Mouse (Mus musculus): ENCODE data around the gene Acot11. TPM values are rescaled to one million over a fixed set of nuclear protein-coding genes. Genes with fewer than 3 reads are reported as not detected.
"Not testable (repeated sequence)": the region's sequence is repeated elsewhere in the genome, so short reads cannot be mapped to it uniquely, and the experiment has no call there.

Gene Acot11
- polyA plus RNA-seq, 1 experiment from 2014 or later: 2.4 TPM

GRCm38 (mm10) chr4:106804201-106804909 lies 443 bp downstream of the Acot11 start:
- H3K4me1 ChIP-seq: peaks cover 14% of the 10 kb centered on the region
- H3K9me3 ChIP-seq (replicated peaks): no peaks in the 10 kb centered on the region
- peaks cover 28% of the 10 kb centered on the region for H3K27me3 ChIP-seq
- no peaks in the 10 kb centered on the region for H3K36me3 ChIP-seq
- no peak for ATAC-seq (ENCODE audit: low FRiP score)
- peak overlapping the region; percentile 42 for H3K4me2 ChIP-seq (replicated peaks)
- H3K9ac ChIP-seq: peak overlapping the region; percentile 32; the same call in 1 of the 2 replicates
- no peak overlapping the region for H3K4me3 ChIP-seq
- WGBS: 39% methylated on average over 16 of the region's 16 CpGs
- H3K27ac ChIP-seq: no peak overlapping the region

GRCm38 (mm10) chr4:106803781-106804180 lies 1.0 kb downstream of the Acot11 start:
- Histone ChIP-seq H3K9ac (no peak overlapping the region), H3K9me3 (replicated peaks) (no peaks in the 10 kb centered on the region), H3K4me1 (peaks cover 15% of the 10 kb centered on the region), H3K27me3 (peaks cover 28% of the 10 kb centered on the region), H3K4me3 (no peak overlapping the region), H3K27ac (no peak overlapping the region), H3K4me2 (replicated peaks) (no peak overlapping the region), H3K36me3 (no peaks in the 10 kb centered on the region)
- ATAC-seq (ENCODE audit: low FRiP score): no peak
- 84% methylated on average over 4 of the region's 4 CpGs for WGBS

- Histone ChIP-seq H3K4me2 (replicated peaks) (peak overlapping the region; percentile 38), H3K4me3 (no peak overlapping the region), H3K27me3 (peaks cover 19% of the 10 kb centered on the region), H3K9ac (0 out of 2 replicates have a peak overlapping the region, but pooled peaks have one; percentile 8), H3K27ac (no peak overlapping the region), H3K4me1 (peaks cover 12% of the 10 kb centered on the region), H3K36me3 (no peaks in the 10 kb centered on the region), H3K9me3 (replicated peaks) (no peaks in the 10 kb centered on the region)
- WGBS: 6% methylated on average over 15 of the region's 15 CpGs
- peak; percentile 46 for ATAC-seq (ENCODE audit: low FRiP score)
These were observed 4.9 kb downstream of the Acot11 start for GRCm38 (mm10) chr4:106799772-106800336.

- Histone ChIP-seq H3K4me2 (replicated peaks) (peak overlapping the region; percentile 38; the same call in 1 of the 2 replicates), H3K4me1 (peaks cover 7% of the 10 kb centered on the region), H3K27me3 (peaks cover 11% of the 10 kb centered on the region), H3K4me3 (no peak overlapping the region), H3K27ac (no peak overlapping the region), H3K9me3 (replicated peaks) (no peaks in the 10 kb centered on the region), H3K9ac (no peak overlapping the region), H3K36me3 (no peaks in the 10 kb centered on the region)
- WGBS: 68% methylated on average over 10 of the region's 10 CpGs
- ATAC-seq (ENCODE audit: low FRiP score): no peak
These were observed 5.8 kb downstream of the Acot11 start for GRCm38 (mm10) chr4:106798908-106799546.

GRCm38 (mm10) chr4:106795289-106795688 lies 9.5 kb downstream of the Acot11 start:
- Histone ChIP-seq H3K9ac (no peak overlapping the region), H3K9me3 (replicated peaks) (no peaks in the 10 kb centered on the region), H3K4me3 (no peak overlapping the region), H3K4me2 (replicated peaks) (no peak overlapping the region), H3K4me1 (peaks cover 7% of the 10 kb centered on the region), H3K36me3 (no peaks in the 10 kb centered on the region), H3K27me3 (no peaks in the 10 kb centered on the region), H3K27ac (no peak overlapping the region)
- no peak for ATAC-seq (ENCODE audit: low FRiP score)
- WGBS: 83% methylated on average over 2 of the region's 2 CpGs

GRCm38 (mm10) chr4:106794247-106794646 lies 10.6 kb downstream of the Acot11 start:
- 89% methylated on average over 7 of the region's 7 CpGs for WGBS
- no peak for ATAC-seq (ENCODE audit: low FRiP score)
- Histone ChIP-seq H3K4me3 (no peak overlapping the region), H3K36me3 (no peaks in the 10 kb centered on the region), H3K4me2 (replicated peaks) (no peak overlapping the region), H3K4me1 (peaks cover 5% of the 10 kb centered on the region; the same call in 1 of the 2 replicates), H3K27ac (no peak overlapping the region), H3K9me3 (replicated peaks) (no peaks in the 10 kb centered on the region), H3K9ac (no peak overlapping the region), H3K27me3 (no peaks in the 10 kb centered on the region)

GRCm38 (mm10) chr4:106793826-106794225 lies 11.0 kb downstream of the Acot11 start:
- not testable (repeated sequence) for ATAC-seq (ENCODE audit: low FRiP score); H3K9me3 ChIP-seq (replicated peaks); H3K9ac ChIP-seq; H3K27ac ChIP-seq; H3K36me3 ChIP-seq; H3K27me3 ChIP-seq; H3K4me3 ChIP-seq; H3K4me2 ChIP-seq (replicated peaks); H3K4me1 ChIP-seq
- WGBS: 94% methylated on average over 9 of the region's 9 CpGs

- Histone ChIP-seq H3K4me2 (replicated peaks) (no peak overlapping the region), H3K27me3 (no peaks in the 10 kb centered on the region), H3K27ac (no peak overlapping the region), H3K4me1 (peaks cover 14% of the 10 kb centered on the region), H3K9me3 (replicated peaks) (no peaks in the 10 kb centered on the region), H3K9ac (no peak overlapping the region), H3K36me3 (no peaks in the 10 kb centered on the region), H3K4me3 (no peak overlapping the region)
- no peak for ATAC-seq (ENCODE audit: low FRiP score)
These were observed 12.5 kb downstream of the Acot11 start for GRCm38 (mm10) chr4:106792276-106792675.

- H3K4me3 ChIP-seq: no peak overlapping the region
These were observed 13.9 kb downstream of the Acot11 start for GRCm38 (mm10) chr4:106790938-106791337.

GRCm38 (mm10) chr4:106790218-106790617 lies 14.6 kb downstream of the Acot11 start:
- not testable (repeated sequence) for H3K4me3 ChIP-seq; H3K4me2 ChIP-seq (replicated peaks); H3K36me3 ChIP-seq; H3K9ac ChIP-seq; H3K27ac ChIP-seq; H3K27me3 ChIP-seq; H3K9me3 ChIP-seq (replicated peaks); ATAC-seq (ENCODE audit: low FRiP score)
- H3K4me1 ChIP-seq: peaks cover 34% of the 10 kb centered on the region
- WGBS: 83% methylated on average over 5 of the region's 5 CpGs

More at GRCm38 (mm10) chr4:106790938-106791337, 13.9 kb downstream of the Acot11 start:
- Histone ChIP-seq H3K9me3 (replicated peaks) (no peaks in the 10 kb centered on the region), H3K9ac (no peak overlapping the region), H3K4me1 (peaks cover 26% of the 10 kb centered on the region), H3K27ac (no peak overlapping the region), H3K36me3 (no peaks in the 10 kb centered on the region), H3K4me2 (replicated peaks) (no peak overlapping the region), H3K27me3 (no peaks in the 10 kb centered on the region)
- 100% methylated on average over 1 of the region's 1 CpGs for WGBS
- no peak for ATAC-seq (ENCODE audit: low FRiP score)

- Histone ChIP-seq H3K27me3 (no peaks in the 10 kb centered on the region), H3K4me1 (peaks cover 34% of the 10 kb centered on the region), H3K4me3 (no peak overlapping the region), H3K9ac (no peak overlapping the region), H3K4me2 (replicated peaks) (no peak overlapping the region), H3K27ac (no peak overlapping the region), H3K9me3 (replicated peaks) (no peaks in the 10 kb centered on the region), H3K36me3 (no peaks in the 10 kb centered on the region)
- WGBS: 69% methylated on average over 9 of the region's 9 CpGs
- no peak for ATAC-seq (ENCODE audit: low FRiP score)
These were observed 15.1 kb downstream of the Acot11 start for GRCm38 (mm10) chr4:106789705-106790104.

GRCm38 (mm10) chr4:106788627-106789026 lies 16.2 kb downstream of the Acot11 start:
- Histone ChIP-seq H3K9ac (no peak overlapping the region), H3K9me3 (replicated peaks) (no peaks in the 10 kb centered on the region), H3K4me1 (peaks cover 37% of the 10 kb centered on the region), H3K27me3 (no peaks in the 10 kb centered on the region), H3K4me3 (no peak overlapping the region), H3K36me3 (no peaks in the 10 kb centered on the region), H3K4me2 (replicated peaks) (no peak overlapping the region), H3K27ac (no peak overlapping the region)
- ATAC-seq (ENCODE audit: low FRiP score): no peak
- 84% methylated on average over 11 of the region's 11 CpGs for WGBS
